Mouse (Mus musculus): ENCODE measurements around the gene Mei4. TPM values are rescaled to one million over a fixed set of nuclear protein-coding genes. Genes with fewer than 3 reads are reported as not detected.

The Mei4 gene
- 3.1 and 3.5 TPM in 2 replicates for total RNA-seq (2017)

GRCm38 (mm10) chr9:81863181-81863887, at the start of gene Mei4:
Gene Mei4, plus strand, starts transcription at chr9:81863670.
- peak; percentile 95 for ATAC-seq (replicated peaks; ENCODE audit: low read depth, poor library complexity, severe bottlenecking)

GRCm38 (mm10) chr9:81819715-81820373, 43.6 kb upstream of the Mei4 start:
- 0 out of 2 replicates have a peak, but pooled peaks have one; percentile 29 for ATAC-seq (replicated peaks; ENCODE audit: low read depth, poor library complexity, severe bottlenecking)

- peak; percentile 65; the same call in 1 of the 2 replicates for ATAC-seq (replicated peaks; ENCODE audit: low read depth, poor library complexity, severe bottlenecking)
Observed at GRCm38 (mm10) chr9:81827560-81827959, 35.9 kb upstream of the Mei4 start.

GRCm38 (mm10) chr9:81834056-81834455, 29.4 kb upstream of the Mei4 start:
- no peak for ATAC-seq (replicated peaks; ENCODE audit: low read depth, poor library complexity, severe bottlenecking)

- ATAC-seq (replicated peaks; ENCODE audit: low read depth, poor library complexity, severe bottlenecking), result no peak
Observed at GRCm38 (mm10) chr9:81858861-81859260, 4.6 kb upstream of the Mei4 start.

GRCm38 (mm10) chr9:81863888-81864234, 391 bp downstream of the Mei4 start:
- ATAC-seq (replicated peaks; ENCODE audit: low read depth, poor library complexity, severe bottlenecking), result peak; percentile 72

- no peak for ATAC-seq (replicated peaks; ENCODE audit: low read depth, poor library complexity, severe bottlenecking)
Observed at GRCm38 (mm10) chr9:81866032-81866431, 2.6 kb downstream of the Mei4 start.

GRCm38 (mm10) chr9:81921456-81921855, 58.0 kb downstream of the Mei4 start:
- ATAC-seq (replicated peaks; ENCODE audit: low read depth, poor library complexity, severe bottlenecking), result no peak

- peak; percentile 84 for ATAC-seq (replicated peaks; ENCODE audit: low read depth, poor library complexity, severe bottlenecking)
Observed at GRCm38 (mm10) chr9:81924744-81925143, 61.3 kb downstream of the Mei4 start.

- ATAC-seq (replicated peaks; ENCODE audit: low read depth, poor library complexity, severe bottlenecking), result 0 out of 2 replicates have a peak, but pooled peaks have one; percentile 22
Observed at GRCm38 (mm10) chr9:81940533-81940932, 77.1 kb downstream of the Mei4 start.

- peak; percentile 89 for ATAC-seq (replicated peaks; ENCODE audit: low read depth, poor library complexity, severe bottlenecking)
Observed at GRCm38 (mm10) chr9:81945624-81946023, 82.2 kb downstream of the Mei4 start.

GRCm38 (mm10) chr9:81956858-81957257, 93.4 kb downstream of the Mei4 start:
- ATAC-seq (replicated peaks; ENCODE audit: low read depth, poor library complexity, severe bottlenecking), result peak; percentile 47

GRCm38 (mm10) chr9:81957842-81958241, 94.4 kb downstream of the Mei4 start:
- no peak for ATAC-seq (replicated peaks; ENCODE audit: low read depth, poor library complexity, severe bottlenecking)

GRCm38 (mm10) chr9:81966765-81967164, 103.3 kb downstream of the Mei4 start:
- ATAC-seq (replicated peaks; ENCODE audit: low read depth, poor library complexity, severe bottlenecking), result no peak

- 0 out of 2 replicates have a peak, but pooled peaks have one; percentile 32 for ATAC-seq (replicated peaks; ENCODE audit: low read depth, poor library complexity, severe bottlenecking)
Observed at GRCm38 (mm10) chr9:81968935-81969334, 105.5 kb downstream of the Mei4 start.

GRCm38 (mm10) chr9:81982461-81982860, 119.0 kb downstream of the Mei4 start:
- no peak for ATAC-seq (replicated peaks; ENCODE audit: low read depth, poor library complexity, severe bottlenecking)

- ATAC-seq (replicated peaks; ENCODE audit: low read depth, poor library complexity, severe bottlenecking), result no peak
Observed at GRCm38 (mm10) chr9:82012991-82013390, 149.5 kb downstream of the Mei4 start.

GRCm38 (mm10) chr9:82042515-82043056, 179.1 kb downstream of the Mei4 start:
- no peak for ATAC-seq (replicated peaks; ENCODE audit: low read depth, poor library complexity, severe bottlenecking)

- no peak for ATAC-seq (replicated peaks; ENCODE audit: low read depth, poor library complexity, severe bottlenecking)
Observed at GRCm38 (mm10) chr9:82044517-82044916, 181.0 kb downstream of the Mei4 start.

GRCm38 (mm10) chr9:82073832-82074231, 210.4 kb downstream of the Mei4 start:
- no peak for ATAC-seq (replicated peaks; ENCODE audit: low read depth, poor library complexity, severe bottlenecking)

- ATAC-seq (replicated peaks; ENCODE audit: low read depth, poor library complexity, severe bottlenecking), result no peak
Observed at GRCm38 (mm10) chr9:82075270-82075669, 211.8 kb downstream of the Mei4 start.

All from common myeloid progenitor, adult 5-6 weeks (primary cell).